Mouse (Mus musculus) CH12.LX (cell line): ENCODE data around the gene Slc24a5. TPM values are rescaled to one million over a fixed set of nuclear protein-coding genes. Genes with fewer than 3 reads are reported as not detected.

ENCODE experiments used
- DNase-seq: peaks from one replicate; pipeline ENCODE4 v3.0.0-alpha.2; 2013; ENCODE audit errors: extremely low read depth
- H3K27ac ChIP-seq: 2 replicates; pipeline ENCODE4 v1.5.1; 2012; ENCODE audit warnings: low read depth, mild to moderate bottlenecking, control low read depth, moderate library complexity; ENCODE audit not compliant: insufficient read depth
- H3K27me3 ChIP-seq: replicated peaks from 2 replicates; pipeline ENCODE3; 2012; ENCODE audit warnings: inconsistent platforms
- H3K36me3 ChIP-seq, 2 experiments: replicated peaks in 1 of 2; 2 replicates each; pipeline versions ENCODE3 to v1.6.1; 2012; ENCODE audit warnings: inconsistent platforms in 1 of 2, low read length in 1 of 2, mild to moderate bottlenecking in 1 of 2, mixed read lengths in 1 of 2, moderate library complexity in 1 of 2; ENCODE audit not compliant: control insufficient read depth in 1 of 2, insufficient read depth in 1 of 2
- H3K4me1 ChIP-seq, 2 experiments: 2 replicates each; pipeline ENCODE4 v1.6.1; 2012; ENCODE audit warnings: inconsistent platforms in 1 of 2, moderate library complexity in 1 of 2; ENCODE audit not compliant: insufficient read depth in 2 of 2, control insufficient read depth in 1 of 2
- H3K4me2 ChIP-seq: 2 replicates; pipeline ENCODE4 v1.6.1; 2012; ENCODE audit warnings: low read depth, mild to moderate bottlenecking, control low read depth; ENCODE audit not compliant: poor library complexity, insufficient read depth, severe bottlenecking
- H3K4me3 ChIP-seq, 3 experiments: fragments of 150-350 bp in 1 of 3; sonication (generic) in 1 of 3; replicated peaks in 1 of 3; 2 replicates each; pipeline versions ENCODE3 to v1.5.1; 2011 to 2012; ENCODE audit warnings: low read depth in 2 of 3, low read length in 2 of 3, mild to moderate bottlenecking in 2 of 3, moderate library complexity in 2 of 3, control low read depth in 1 of 3, improper control_type of control experiment in 1 of 3, inconsistent platforms in 1 of 3, mixed read lengths in 1 of 3; ENCODE audit not compliant: poor library complexity in 1 of 3
- H3K79me2 ChIP-seq: replicated peaks from 2 replicates; pipeline ENCODE4 v1.6.1; 2012; ENCODE audit warnings: mild to moderate bottlenecking, moderate library complexity; ENCODE audit not compliant: control insufficient read depth, poor library complexity, insufficient read depth, severe bottlenecking; ENCODE audit errors: extremely low read depth
- H3K9ac ChIP-seq: 2 replicates; pipeline ENCODE4 v1.6.1; 2012; ENCODE audit warnings: low read depth, mild to moderate bottlenecking, control low read depth, moderate library complexity; ENCODE audit not compliant: insufficient read depth
- H3K9me3 ChIP-seq: replicated peaks from 2 replicates; pipeline ENCODE3; 2012; ENCODE audit warnings: low read length, inconsistent platforms, mixed read lengths
- CHD1 ChIP-seq: IDR thresholded peaks from 2 replicates; pipeline ENCODE4 v1.6.1; 2012; ENCODE audit warnings: low read depth, low read length, improper control_type of control experiment, inconsistent platforms
- CHD2 ChIP-seq: IDR thresholded peaks from 2 replicates; pipeline ENCODE4 v1.6.1; 2011; ENCODE audit warnings: low read length, improper control_type of control experiment
- ELF1 ChIP-seq: IDR thresholded peaks from 2 replicates; pipeline ENCODE4 v1.6.1; 2014; ENCODE audit warnings: low read depth, mild to moderate bottlenecking, inconsistent platforms, low read length, improper control_type of control experiment
- EP300 ChIP-seq: IDR thresholded peaks from 2 replicates; pipeline ENCODE4 v1.6.1; 2011; ENCODE audit warnings: low read length, improper control_type of control experiment
- ETS1 ChIP-seq: conservative IDR thresholded peaks from 2 replicates; pipeline ENCODE4 v1.6.1; 2012; ENCODE audit warnings: low read depth, mild to moderate bottlenecking, inconsistent platforms, low read length, improper control_type of control experiment, moderate library complexity
- GABPA ChIP-seq: IDR thresholded peaks from 2 replicates; pipeline ENCODE4 v1.6.1; 2012; ENCODE audit warnings: low read depth, low read length, improper control_type of control experiment, inconsistent platforms; ENCODE audit not compliant: insufficient replicate concordance
- HCFC1 ChIP-seq: IDR thresholded peaks from 2 replicates; pipeline ENCODE4 v1.6.1; 2012; ENCODE audit warnings: low read depth, mild to moderate bottlenecking, inconsistent platforms, low read length, improper control_type of control experiment
- IRF4 ChIP-seq: IDR thresholded peaks from 2 replicates; pipeline ENCODE4 v1.6.1; 2014; ENCODE audit warnings: low read depth, mild to moderate bottlenecking, inconsistent platforms, low read length, improper control_type of control experiment
- JUND ChIP-seq: conservative IDR thresholded peaks from 2 replicates; pipeline ENCODE4 v1.6.1; 2011; ENCODE audit warnings: low read depth, low read length, improper control_type of control experiment
- MAFK ChIP-seq: IDR thresholded peaks from 2 replicates; pipeline ENCODE4 v1.6.1; 2011; ENCODE audit warnings: low read length, improper control_type of control experiment; ENCODE audit not compliant: insufficient replicate concordance
- MAZ ChIP-seq: IDR thresholded peaks from 2 replicates; pipeline ENCODE4 v1.6.1; 2012; ENCODE audit warnings: low read depth, mild to moderate bottlenecking, inconsistent platforms, low read length, improper control_type of control experiment, moderate library complexity
- MYC ChIP-seq: IDR thresholded peaks from 2 replicates; pipeline ENCODE4 v1.6.1; 2011; ENCODE audit warnings: low read depth, mild to moderate bottlenecking, improper control_type of control experiment, low read length
- NELFE ChIP-seq: IDR thresholded peaks from 2 replicates; pipeline ENCODE4 v1.6.1; 2011; ENCODE audit warnings: low read depth, low read length, improper control_type of control experiment
- POLR2A ChIP-seq: IDR thresholded peaks from 2 replicates; pipeline ENCODE4 v1.6.1; 2011; ENCODE audit warnings: low read depth, mild to moderate bottlenecking, improper control_type of control experiment, low read length
- POLR2AphosphoS2 ChIP-seq: IDR thresholded peaks from 2 replicates; pipeline ENCODE4 v1.6.1; 2011; ENCODE audit warnings: low read depth, low read length, improper control_type of control experiment
- RCOR1 ChIP-seq: conservative IDR thresholded peaks from 2 replicates; pipeline ENCODE4 v1.6.1; 2012; ENCODE audit warnings: low read depth, mild to moderate bottlenecking, inconsistent platforms, low read length, improper control_type of control experiment
- SIN3A ChIP-seq: IDR thresholded peaks from 2 replicates; pipeline ENCODE4 v1.6.1; 2012; ENCODE audit warnings: low read length, improper control_type of control experiment, inconsistent platforms
- SMC3 ChIP-seq: IDR thresholded peaks from 2 replicates; pipeline ENCODE4 v1.6.1; 2011; ENCODE audit warnings: low read depth, low read length, improper control_type of control experiment
- UBTF ChIP-seq: IDR thresholded peaks from 2 replicates; pipeline ENCODE4 v1.6.1; 2012; ENCODE audit warnings: low read depth, mild to moderate bottlenecking, inconsistent platforms, low read length, improper control_type of control experiment, moderate library complexity
- USF2 ChIP-seq: conservative IDR thresholded peaks from 2 replicates; pipeline ENCODE4 v1.6.1; 2011; ENCODE audit warnings: low read depth, low read length, improper control_type of control experiment
- ZC3H11A ChIP-seq: IDR thresholded peaks from 2 replicates; pipeline ENCODE4 v1.6.1; 2012; ENCODE audit warnings: low read depth, mild to moderate bottlenecking, inconsistent platforms, low read length, improper control_type of control experiment
- ZKSCAN1 ChIP-seq: IDR thresholded peaks from 2 replicates; pipeline ENCODE4 v1.6.1; 2012; ENCODE audit warnings: low read depth, inconsistent platforms, low read length, improper control_type of control experiment, borderline replicate concordance
- ZMIZ1 ChIP-seq: IDR thresholded peaks from 2 replicates; pipeline ENCODE4 v1.6.1; 2012; ENCODE audit warnings: low read depth, mild to moderate bottlenecking, inconsistent platforms, low read length, improper control_type of control experiment
- ZNF384 ChIP-seq: IDR thresholded peaks from 2 replicates; pipeline ENCODE4 v1.6.1; 2012; ENCODE audit warnings: low read depth, low read length, improper control_type of control experiment, inconsistent platforms
- dilution Hi-C: fragments of 300-500 bp; cut with MboI; formaldehyde crosslinking; loops from 2 replicates; pipeline ENCODE4 v1.14.3; 2020; ENCODE audit warnings: low sequenced_read_pairs; ENCODE audit not compliant: extremely low pct_unique_long_range_greater_than_20kb, extremely low pct_ligation_motif_present
- in situ Hi-C: fragments of 300-500 bp; cut with MboI; formaldehyde crosslinking; loops from 3 replicates; pipeline ENCODE4 v1.14.3; 2019; ENCODE audit warnings: low sequenced_read_pairs, low pct_ligation_motif_present, low pct_unique_long_range_greater_than_20kb, mixed read lengths
- polyA plus RNA-seq: library from polyadenylated mRNA; unstranded; fragments of >175 nt; gene quantifications from 2 replicates; pipeline ENCODE4 v1.2.1, GENCODE M21; 2012; ENCODE audit warnings: low read depth; ENCODE audit not compliant: insufficient read length
- total RNA-seq, 2 experiments: library from RNA; depleted of rRNA; stranded (reverse); fragments of 300-350 nt in 1 of 2; fragments of >200 nt in 1 of 2; gene quantifications; 2 replicates each; pipeline ENCODE4 v1.2.3; 2012 to 2014

Slc24a5 gene
- total and polyA plus RNA-seq, 3 experiments = not detected

DNA sequence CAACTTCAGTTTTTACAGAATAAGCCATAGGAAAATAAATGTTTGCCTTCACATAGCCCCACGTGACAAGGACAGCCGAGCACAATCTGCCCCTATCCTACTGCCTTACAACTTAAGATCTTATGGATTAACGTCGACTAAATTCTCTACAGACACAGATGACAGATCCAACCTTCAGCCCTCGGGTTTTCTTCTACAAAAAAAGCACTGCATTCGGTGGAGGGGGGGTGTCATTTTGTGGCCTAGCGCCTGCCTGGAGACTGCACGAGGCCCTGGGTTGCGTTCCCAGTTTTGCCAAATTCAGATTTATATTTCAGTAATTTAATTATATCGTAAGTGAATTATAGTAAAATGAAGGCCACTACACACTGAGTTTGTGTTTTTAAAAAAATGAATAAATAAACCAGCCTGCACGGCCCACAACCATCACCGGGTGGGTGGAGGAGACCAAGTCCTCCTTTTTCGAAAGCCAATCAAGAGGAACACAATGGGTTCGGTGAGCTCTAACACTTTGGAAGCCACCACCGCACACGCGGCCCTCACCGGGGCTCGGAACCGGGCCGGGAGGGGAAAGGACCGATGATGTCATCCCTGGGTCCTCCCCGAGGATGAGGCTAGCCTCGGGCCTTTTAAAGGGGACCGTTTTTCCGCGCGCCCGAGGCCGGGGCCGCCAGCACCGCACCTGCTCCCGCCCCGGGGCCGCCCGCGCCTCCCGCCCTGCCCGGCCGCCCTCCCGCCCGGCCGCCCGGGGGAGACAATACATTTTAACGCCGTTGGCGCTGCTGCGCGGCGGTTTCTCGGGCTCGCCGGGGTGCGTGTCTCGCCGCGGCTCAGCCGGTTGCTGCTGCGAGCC, 54.9 kb downstream of the Slc24a5 start:
- TF ChIP-seq RCOR1 (no peak), JUND (no peak), POLR2A (no peak), ZNF384 (no peak), ETS1 (no peak), IRF4 (no peak), POLR2AphosphoS2 (no peak), CHD2 (no peak), SIN3A (no peak), EP300 (no peak), MYC (no peak), MAFK (no peak), ZC3H11A (no peak), UBTF (no peak), HCFC1 (no peak), NELFE (no peak), ZMIZ1 (no peak), CHD1 (no peak)
- Histone ChIP-seq H3K4me1 (no peaks in the 10 kb centered on the region), H3K4me2 (no peak overlapping the region), H3K27ac (no peak overlapping the region), H3K79me2 (no peaks in the 10 kb centered on the region), H3K9me3 (peaks cover 13% of the 10 kb centered on the region), H3K27me3 (no peaks in the 10 kb centered on the region), H3K36me3 (no peaks in the 10 kb centered on the region), H3K9ac (no peak overlapping the region), H3K4me3 (no peak overlapping the region)
- no peak for DNase-seq
- in situ Hi-C loops = no loop called here
- dilution Hi-C loops = no loop called here

DNA sequence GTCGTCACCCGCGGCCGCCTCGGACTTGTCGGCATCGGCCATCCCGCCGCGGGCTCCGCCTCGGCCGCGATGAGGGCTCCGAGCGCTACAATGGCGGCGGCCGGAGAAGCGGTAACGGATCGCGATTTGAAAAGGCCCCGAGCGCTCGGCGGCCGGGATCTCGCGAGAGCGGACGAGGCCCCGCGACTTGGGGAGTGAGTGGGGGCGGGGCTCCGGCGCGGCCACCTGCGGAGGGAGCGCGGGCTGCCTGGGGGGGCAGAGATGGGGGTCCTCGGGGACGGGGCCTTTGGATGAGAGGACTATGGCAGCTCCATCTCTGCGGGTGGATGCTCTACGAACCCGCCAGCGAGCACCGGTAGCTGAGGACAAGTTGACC, 55.5 kb downstream of the Slc24a5 start, which contains the start of gene Myef2:
TSS of gene Myef2 (minus strand) at position 185 of the 376 bp plus-strand sequence.
- Histone ChIP-seq H3K4me3 (no peak within 1 kb of the TSS), H3K27me3 (no peaks in the 10 kb centered on the region), H3K4me1 (no peaks in the 10 kb centered on the region), H3K79me2 (no peaks in the 10 kb centered on the region), H3K9ac (no peak within 1 kb of the TSS), H3K27ac (no peak within 1 kb of the TSS), H3K4me2 (no peak within 1 kb of the TSS)
- dilution Hi-C loops (no loop called here), in situ Hi-C loops (no loop called here)
- no peak for DNase-seq
- no peak for TF ChIP-seq GABPA
- no peak for TF ChIP-seq USF2
- TF ChIP-seq HCFC1 = no peak
- TF ChIP-seq IRF4 = no peak
- no peak for TF ChIP-seq ZC3H11A
- TF ChIP-seq ZNF384 = no peak
- TF ChIP-seq ZKSCAN1 = no peak
- TF ChIP-seq EP300 = no peak
- no peak for TF ChIP-seq SMC3
- no peak for TF ChIP-seq NELFE
- TF ChIP-seq ZMIZ1 = no peak
- TF ChIP-seq UBTF = no peak
- no peak for TF ChIP-seq CHD1
- no peak for TF ChIP-seq SIN3A
- TF ChIP-seq MAZ = no peak
- TF ChIP-seq CHD2 = no peak
- TF ChIP-seq ELF1 = no peak
- no peak for TF ChIP-seq ETS1
- TF ChIP-seq, all 38 proteins: peak for 0
- no peaks in the 10 kb centered on the region for H3K36me3 ChIP-seq
- peaks cover 13% of the 10 kb centered on the region for H3K9me3 ChIP-seq
